Mouse (Mus musculus): Measurements from ENCODE around the gene Taar8a. TPM values are rescaled to one million over a fixed set of nuclear protein-coding genes. Genes with fewer than 3 reads are reported as not detected.
"Not testable (repeated sequence)": the region's sequence is repeated elsewhere in the genome, so short reads cannot be mapped to it uniquely, and the experiment has no call there.

The Taar8a gene
- polyA plus RNA-seq, 1 experiment, result not detected

DNA sequence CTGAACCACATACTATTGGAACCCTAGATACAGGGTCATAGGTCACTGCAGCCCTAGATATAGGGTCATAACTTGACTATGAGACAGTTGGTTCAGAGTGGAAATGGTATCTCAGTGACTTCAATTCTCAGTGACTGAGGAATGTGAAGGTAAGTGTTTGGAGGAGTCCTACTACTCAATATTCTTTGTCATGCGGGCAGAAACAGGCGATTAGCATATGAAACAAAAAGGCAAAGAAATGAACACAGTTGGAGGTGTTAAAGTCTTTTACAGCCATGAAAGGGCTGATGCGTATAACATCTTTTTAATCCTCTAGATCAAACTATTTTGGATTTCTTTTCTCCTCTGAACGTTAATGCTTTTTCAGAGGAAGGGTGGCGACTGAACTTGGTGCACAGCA lies 9.6 kb downstream of the Taar8a start:
- TF ChIP-seq GATA1 (IDR thresholded peaks at IDR 0.05; ENCODE audit: borderline replicate concordance, low read length) (no peak), FLI1 (IDR thresholded peaks at IDR 0.05; ENCODE audit: low read length) (no peak)
- H3K4me1 ChIP-seq, result peaks cover 4% of the 10 kb centered on the region; the same call in 1 of the 2 replicates
- H3K4me3 ChIP-seq (replicated peaks), result no peak overlapping the region
- no peaks in the 10 kb centered on the region for H3K27me3 ChIP-seq (replicated peaks)
- H3K36me3 ChIP-seq (replicated peaks; ENCODE audit: low read length), result no peaks in the 10 kb centered on the region
- H3K9me3 ChIP-seq, result no peaks in the 10 kb centered on the region

DNA sequence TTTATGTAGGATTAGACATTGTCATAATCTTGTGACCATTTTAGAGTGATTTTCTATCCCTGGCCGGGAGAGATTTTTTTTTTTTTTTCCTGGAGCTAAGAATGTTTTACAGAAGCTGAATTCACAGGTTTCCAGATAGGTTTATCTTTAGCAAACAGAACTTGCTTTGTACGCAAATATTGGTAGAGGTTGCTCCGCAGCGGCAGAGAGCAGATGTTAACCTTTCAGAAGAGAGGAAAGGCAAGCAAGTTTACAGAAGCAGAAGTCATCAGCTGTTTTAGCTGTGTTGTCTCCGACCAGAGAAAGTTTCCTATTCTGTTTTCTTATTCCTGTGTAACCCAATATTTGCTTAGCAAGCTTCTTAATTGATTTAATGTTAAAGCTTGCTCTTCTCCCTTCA lies 10.3 kb downstream of the Taar8a start:
- no peaks in the 10 kb centered on the region for H3K27me3 ChIP-seq (replicated peaks)
- H3K4me1 ChIP-seq, result peaks cover 4% of the 10 kb centered on the region; the same call in 1 of the 2 replicates
- no peaks in the 10 kb centered on the region for H3K9me3 ChIP-seq
- no peaks in the 10 kb centered on the region for H3K36me3 ChIP-seq (replicated peaks; ENCODE audit: low read length)
- no peak overlapping the region for H3K4me3 ChIP-seq (replicated peaks)
- TF ChIP-seq GATA1 (IDR thresholded peaks at IDR 0.05; ENCODE audit: borderline replicate concordance, low read length), result no peak

DNA sequence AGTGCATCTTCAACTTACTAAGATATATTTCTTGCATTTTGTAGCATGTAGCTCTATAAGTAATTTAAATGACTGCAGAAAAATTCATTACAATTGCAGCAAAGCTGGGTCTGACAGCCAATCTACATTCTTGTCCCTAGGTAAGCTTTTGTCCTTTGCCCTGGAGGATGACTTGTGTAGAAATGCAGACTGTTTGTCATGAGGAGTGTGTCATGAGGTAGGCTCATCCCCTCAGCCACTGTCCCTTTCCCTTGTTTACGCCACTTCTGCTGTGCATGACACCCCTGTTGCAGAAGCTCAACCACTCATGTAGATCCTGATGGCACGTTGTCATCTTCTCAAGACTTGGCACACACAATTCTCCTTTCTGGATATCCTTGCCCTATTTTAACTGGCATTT lies 10.9 kb downstream of the Taar8a start:
- Histone ChIP-seq H3K4me1 (peaks cover 4% of the 10 kb centered on the region; the same call in 1 of the 2 replicates), H3K9me3 (no peaks in the 10 kb centered on the region), H3K36me3 (replicated peaks; ENCODE audit: low read length) (no peaks in the 10 kb centered on the region), H3K27me3 (replicated peaks) (no peaks in the 10 kb centered on the region), H3K4me3 (replicated peaks) (peak overlapping the region; percentile 42)
- no peak for TF ChIP-seq GATA1 (IDR thresholded peaks at IDR 0.05; ENCODE audit: borderline replicate concordance, low read length)
- TF ChIP-seq FLI1 (IDR thresholded peaks at IDR 0.05; ENCODE audit: low read length), result no peak

DNA sequence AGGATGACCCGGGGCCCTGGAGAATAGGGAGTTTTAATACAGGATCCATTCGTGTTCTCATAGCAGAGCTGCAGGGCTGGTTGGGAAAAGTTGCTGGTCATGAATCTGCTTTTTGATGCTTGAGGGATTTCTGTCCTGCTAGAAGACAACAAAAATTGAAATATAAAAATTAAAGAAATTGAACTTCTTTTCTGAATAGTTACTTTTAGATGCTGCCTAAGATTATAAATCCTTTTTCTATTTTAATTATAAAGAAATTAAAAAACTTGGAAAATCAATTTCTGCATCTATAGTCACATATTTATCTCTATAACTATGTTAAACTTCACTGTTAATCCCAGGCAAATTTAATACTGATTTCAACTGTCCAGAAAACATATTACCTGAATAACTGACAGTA lies 15.9 kb downstream of the Taar8a start, which contains the start of gene Taar8b:
Gene Taar8b, minus strand, starts transcription at position 101 of the 400 bp plus-strand sequence.
- peaks cover 2% of the 10 kb centered on the region; the same call in 1 of the 2 replicates for H3K4me1 ChIP-seq
- H3K27me3 ChIP-seq (replicated peaks), result peaks cover 2% of the 10 kb centered on the region
- H3K9me3 ChIP-seq, result no peaks in the 10 kb centered on the region
- H3K4me3 ChIP-seq (replicated peaks), result no peak within 1 kb of the TSS
- no peaks in the 10 kb centered on the region for H3K36me3 ChIP-seq (replicated peaks; ENCODE audit: low read length)
- TF ChIP-seq GATA1 (IDR thresholded peaks at IDR 0.05; ENCODE audit: borderline replicate concordance, low read length), result no peak
- no peak for TF ChIP-seq FLI1 (IDR thresholded peaks at IDR 0.05; ENCODE audit: low read length)

DNA sequence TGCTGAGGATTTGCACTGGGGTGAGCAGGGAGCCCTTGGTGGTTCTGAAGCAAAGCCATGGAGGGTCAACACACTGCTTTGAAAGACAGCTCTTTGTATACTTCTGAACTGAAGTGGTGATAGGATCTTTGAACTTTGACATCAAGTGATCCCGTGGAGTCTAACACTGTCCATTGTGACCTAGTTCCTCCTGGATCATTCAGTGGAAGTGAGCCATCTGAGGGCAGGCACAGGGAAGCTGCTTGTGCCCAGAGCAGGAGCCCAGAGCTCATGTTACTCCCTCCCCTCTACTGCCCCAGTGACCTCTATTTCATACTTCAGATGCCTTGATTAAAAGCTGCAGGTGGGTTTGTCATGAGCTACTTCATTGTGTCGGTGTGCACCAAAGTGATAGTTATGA lies 20.7 kb downstream of the Taar8a start:
- H3K27me3 ChIP-seq (replicated peaks); H3K9me3 ChIP-seq; H3K4me1 ChIP-seq; H3K4me3 ChIP-seq (replicated peaks); H3K36me3 ChIP-seq (replicated peaks; ENCODE audit: low read length): not testable (repeated sequence)

DNA sequence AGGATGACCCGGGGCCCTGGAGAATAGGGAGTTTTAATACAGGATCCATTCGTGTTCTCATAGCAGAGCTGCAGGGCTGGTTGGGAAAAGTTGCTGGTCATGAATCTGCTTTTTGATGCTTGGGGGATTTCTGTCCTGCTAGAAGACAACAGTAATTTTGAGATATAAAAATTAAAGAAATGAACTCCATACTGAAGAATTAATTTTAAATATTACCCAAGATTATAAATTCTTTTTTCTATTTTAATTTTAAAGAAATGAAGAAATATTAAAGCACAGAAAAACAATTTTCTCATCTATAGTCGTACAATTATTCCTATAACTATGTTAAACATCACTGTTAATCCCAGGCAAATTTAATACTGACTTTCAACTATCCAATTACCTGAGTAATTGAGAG lies 25.5 kb downstream of the Taar8a start, which contains the start of gene Taar8c:
Gene Taar8c, minus strand, starts transcription at position 101 of the 400 bp plus-strand sequence.
- not testable (repeated sequence) for H3K9me3 ChIP-seq; H3K4me1 ChIP-seq; H3K36me3 ChIP-seq (replicated peaks; ENCODE audit: low read length); H3K27me3 ChIP-seq (replicated peaks); H3K4me3 ChIP-seq (replicated peaks)

DNA sequence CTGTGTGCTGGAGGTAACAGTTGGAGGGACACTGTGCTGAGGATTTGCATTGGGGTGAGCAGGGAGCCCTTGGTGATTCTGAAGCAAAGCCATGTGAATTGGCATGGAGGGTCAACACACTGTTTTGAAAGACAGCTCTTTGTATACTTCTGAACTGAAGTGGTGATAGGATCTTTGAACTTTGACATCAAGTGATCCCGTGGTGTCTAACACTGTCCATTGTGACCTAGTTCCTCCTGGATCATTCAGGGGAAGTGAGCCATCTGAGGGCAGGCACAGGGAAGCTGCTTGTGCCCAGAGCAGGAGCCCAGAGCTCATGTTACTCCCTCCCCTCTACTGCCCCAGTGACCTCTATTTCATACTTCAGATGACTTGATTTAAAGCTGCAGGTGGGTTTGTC lies 27.0 kb downstream of the Taar8a start:
- H3K4me3 ChIP-seq (replicated peaks); H3K36me3 ChIP-seq (replicated peaks; ENCODE audit: low read length); H3K27me3 ChIP-seq (replicated peaks); H3K9me3 ChIP-seq: not testable (repeated sequence)
- H3K4me1 ChIP-seq, result peaks cover 16% of the 10 kb centered on the region

DNA sequence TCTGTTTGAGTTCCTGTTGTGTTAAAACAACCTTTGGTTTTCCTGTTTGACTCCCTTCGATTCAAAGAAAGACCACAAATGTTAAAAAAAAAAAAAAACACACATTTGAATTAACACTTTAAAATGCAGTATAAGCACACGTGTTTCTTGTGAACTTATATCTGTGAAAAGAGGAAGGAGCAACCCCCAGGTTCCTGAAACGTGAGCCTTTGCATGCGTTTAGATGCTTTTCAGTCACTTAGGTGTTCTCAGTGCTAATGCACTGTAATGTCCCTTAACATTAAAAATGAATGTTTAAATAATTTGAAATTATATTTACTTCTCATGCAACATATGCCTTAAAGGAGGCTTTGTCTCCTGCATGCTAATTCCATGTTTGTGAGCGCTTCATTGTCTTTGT lies 31.4 kb downstream of the Taar8a start:
- no peaks in the 10 kb centered on the region for H3K27me3 ChIP-seq (replicated peaks)
- H3K36me3 ChIP-seq (replicated peaks; ENCODE audit: low read length), result no peaks in the 10 kb centered on the region
- no peaks in the 10 kb centered on the region for H3K9me3 ChIP-seq
- H3K4me1 ChIP-seq, result peaks cover 35% of the 10 kb centered on the region
- TF ChIP-seq FLI1 (IDR thresholded peaks at IDR 0.05; ENCODE audit: low read length), result no peak
- H3K4me3 ChIP-seq (replicated peaks), result no peak overlapping the region

DNA sequence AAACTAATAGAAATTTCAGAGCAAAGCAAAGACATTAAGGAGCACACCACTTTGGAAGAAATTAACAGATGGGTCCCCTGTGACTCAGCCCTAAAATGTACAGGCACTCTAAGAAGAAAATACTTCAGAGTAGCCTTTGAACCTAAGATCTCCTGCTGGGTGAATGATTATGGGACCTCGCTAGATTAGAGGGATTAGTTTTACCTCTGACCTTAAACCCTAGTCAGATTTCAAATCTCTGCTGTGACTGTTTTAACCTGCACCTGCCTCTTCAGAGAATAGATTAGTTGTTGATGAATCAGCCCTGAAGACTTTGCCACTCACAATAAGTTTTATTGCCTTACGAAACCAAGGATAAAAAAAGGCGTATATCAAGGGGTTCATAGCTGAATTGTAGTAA lies 31.9 kb downstream of the Taar8a start:
- no peak for TF ChIP-seq FLI1 (IDR thresholded peaks at IDR 0.05; ENCODE audit: low read length)
- TF ChIP-seq GATA1 (IDR thresholded peaks at IDR 0.05; ENCODE audit: borderline replicate concordance, low read length), result no peak
- Histone ChIP-seq H3K4me3 (replicated peaks) (no peak overlapping the region), H3K36me3 (replicated peaks; ENCODE audit: low read length) (no peaks in the 10 kb centered on the region)

DNA sequence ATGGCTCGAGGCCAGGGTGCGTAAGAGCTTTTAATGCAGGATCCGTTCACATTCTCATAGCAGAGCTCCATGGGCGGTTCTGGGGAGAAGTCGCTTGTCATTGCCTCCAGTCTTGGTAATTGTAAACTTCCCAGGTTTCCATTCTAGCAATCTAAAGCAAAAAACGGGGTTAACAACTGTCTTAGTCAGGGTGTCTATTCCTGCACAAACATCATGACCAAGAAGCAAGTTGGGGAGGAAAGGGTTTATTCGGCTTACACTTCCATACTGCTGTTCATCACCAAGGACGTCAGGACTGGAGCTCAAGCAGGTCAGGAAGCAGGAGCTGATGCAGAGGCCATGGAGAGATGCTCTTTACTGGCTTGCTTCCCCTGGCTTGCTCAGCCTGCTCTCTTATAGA lies 33.1 kb downstream of the Taar8a start, which contains the start of gene Taar9:
Gene Taar9, minus strand, starts transcription at position 101 of the 400 bp plus-strand sequence.
- H3K27me3 ChIP-seq (replicated peaks); H3K36me3 ChIP-seq (replicated peaks; ENCODE audit: low read length); H3K4me3 ChIP-seq (replicated peaks): not testable (repeated sequence)

More for the DNA sequence above, 31.9 kb downstream of the Taar8a start:
- Histone ChIP-seq H3K27me3 (replicated peaks) (no peaks in the 10 kb centered on the region), H3K9me3 (no peaks in the 10 kb centered on the region), H3K4me1 (peaks cover 38% of the 10 kb centered on the region)

DNA sequence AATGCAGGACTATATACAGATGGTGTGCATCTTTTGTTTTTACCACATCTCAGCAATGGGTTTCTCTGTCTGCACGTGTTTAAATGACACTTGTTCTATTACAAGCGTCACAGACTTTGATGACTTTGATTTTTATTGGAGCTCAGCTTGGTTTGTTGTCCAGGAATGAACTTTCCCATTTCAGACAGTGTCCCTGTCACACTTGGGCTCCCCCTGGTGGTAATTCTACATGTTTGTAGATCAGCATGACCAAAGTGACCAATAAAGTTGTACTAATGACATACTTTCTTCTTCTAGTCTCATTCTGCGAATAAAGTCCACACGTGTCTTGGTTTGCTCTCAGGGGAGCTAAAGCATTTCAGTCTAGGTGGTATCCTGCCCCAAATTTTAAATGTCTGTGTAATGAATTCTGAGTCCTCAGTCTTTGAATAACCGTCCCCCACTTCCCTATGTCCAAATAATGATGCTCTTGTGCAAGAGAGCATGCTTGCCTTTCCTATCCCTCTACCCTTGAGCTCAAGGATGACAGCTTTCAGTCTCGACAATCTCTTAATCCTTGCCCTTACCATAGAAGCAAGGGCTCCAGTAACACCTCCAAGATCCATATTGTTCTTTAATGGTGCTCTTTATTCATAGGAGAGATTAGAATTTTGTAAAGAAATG lies 34.9 kb downstream of the Taar8a start:
- Histone ChIP-seq H3K4me1 (peaks cover 49% of the 10 kb centered on the region), H3K27me3 (replicated peaks) (no peaks in the 10 kb centered on the region), H3K36me3 (replicated peaks; ENCODE audit: low read length) (peaks cover 12% of the 10 kb centered on the region), H3K4me3 (replicated peaks) (no peak overlapping the region), H3K9me3 (peaks cover 17% of the 10 kb centered on the region)
- TF ChIP-seq GATA1 (IDR thresholded peaks at IDR 0.05; ENCODE audit: borderline replicate concordance, low read length) (no peak), FLI1 (IDR thresholded peaks at IDR 0.05; ENCODE audit: low read length) (no peak)

More for the DNA sequence above, 33.1 kb downstream of the Taar8a start, which contains the start of gene Taar9:
- not testable (repeated sequence) for H3K9me3 ChIP-seq
- H3K4me1 ChIP-seq, result peaks cover 43% of the 10 kb centered on the region

Other genes starting within 250 kb of the Taar8a start
- gene Vnn3, start 225.0 kb upstream of the Taar8a start, polyA plus RNA-seq (2012; ENCODE audit: insufficient read depth, low replicate concordance), result not detected in 2 replicates
- gene Vnn1, start 181.8 kb upstream of the Taar8a start, polyA plus RNA-seq (2012; ENCODE audit: insufficient read depth, low replicate concordance), result not detected in 2 replicates
- not detected in 2 replicates for gene Taar1, start 156.1 kb upstream of the Taar8a start, polyA plus RNA-seq (2012; ENCODE audit: insufficient read depth, low replicate concordance)
- gene Taar2, start 137.9 kb upstream of the Taar8a start, polyA plus RNA-seq (2012; ENCODE audit: insufficient read depth, low replicate concordance), result not detected in 2 replicates
- gene Taar3, start 126.9 kb upstream of the Taar8a start, polyA plus RNA-seq (2012; ENCODE audit: insufficient read depth, low replicate concordance), result not detected in 2 replicates
- not detected in 2 replicates for gene Taar4, start 116.0 kb upstream of the Taar8a start, polyA plus RNA-seq (2012; ENCODE audit: insufficient read depth, low replicate concordance)
- not detected in 2 replicates for gene Taar5, start 105.8 kb upstream of the Taar8a start, polyA plus RNA-seq (2012; ENCODE audit: insufficient read depth, low replicate concordance)
- gene Taar6, start 90.9 kb upstream of the Taar8a start, polyA plus RNA-seq (2012; ENCODE audit: insufficient read depth, low replicate concordance), result not detected in 2 replicates
- gene Taar7a, start 83.0 kb upstream of the Taar8a start, polyA plus RNA-seq (2012; ENCODE audit: insufficient read depth, low replicate concordance), result not detected in 2 replicates
- not detected in 2 replicates for gene Taar7b, start 76.6 kb upstream of the Taar8a start, polyA plus RNA-seq (2012; ENCODE audit: insufficient read depth, low replicate concordance)
- not detected in 2 replicates for gene Taar7d, start 49.3 kb upstream of the Taar8a start, polyA plus RNA-seq (2012; ENCODE audit: insufficient read depth, low replicate concordance)
- gene Taar7e, start 38.9 kb upstream of the Taar8a start, polyA plus RNA-seq (2012; ENCODE audit: insufficient read depth, low replicate concordance), result not detected in 2 replicates
- gene Taar7f, start 27.0 kb upstream of the Taar8a start, polyA plus RNA-seq (2012; ENCODE audit: insufficient read depth, low replicate concordance), result not detected in 2 replicates
- not detected in 2 replicates for gene Taar8b, start 15.8 kb downstream of the Taar8a start, polyA plus RNA-seq (2012; ENCODE audit: insufficient read depth, low replicate concordance)
- gene Taar8c, start 25.4 kb downstream of the Taar8a start, polyA plus RNA-seq (2012; ENCODE audit: insufficient read depth, low replicate concordance), result not detected in 2 replicates
- not detected in 2 replicates for gene Taar9, start 33.0 kb downstream of the Taar8a start, polyA plus RNA-seq (2012; ENCODE audit: insufficient read depth, low replicate concordance)
- 109 and 228 TPM in 2 replicates for gene Stx7, start 72.8 kb downstream of the Taar8a start, polyA plus RNA-seq (2012; ENCODE audit: insufficient read depth, low replicate concordance)
- not detected in 2 replicates for gene Moxd1, start 147.0 kb downstream of the Taar8a start, polyA plus RNA-seq (2012; ENCODE audit: insufficient read depth, low replicate concordance)

Data from megakaryocyte, embryonic 14.5 days (primary cell).